In the genomic region with DNA sequence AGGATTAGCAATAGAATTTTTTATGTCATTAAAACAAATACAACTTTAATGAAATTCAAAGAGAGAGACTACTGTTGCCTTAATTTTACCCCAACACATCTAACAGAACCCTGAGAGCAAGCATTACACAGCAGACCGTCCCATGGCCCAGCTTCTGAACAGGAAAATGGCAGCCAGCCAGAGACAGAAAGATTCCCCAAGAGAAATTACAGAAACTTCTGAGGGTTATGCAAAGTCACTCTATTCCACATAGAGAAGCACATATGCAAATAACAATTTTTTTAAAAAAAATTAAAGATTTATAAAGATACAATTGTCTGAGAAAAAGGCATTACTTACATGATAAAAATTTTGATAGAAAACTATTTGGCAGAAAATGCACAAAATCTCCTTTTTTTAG, we compare ENCODE assay signal across 23 mouse cellular contexts. TPM values are rescaled to one million over a fixed set of nuclear protein-coding genes. Genes with fewer than 3 reads are reported as not detected.
A peak's percentile ranks its signal among the peaks of the same experiment; 100 is the strongest.
DNase-seq lines count a peak whose midpoint lies in the region; ATAC-seq and TF ChIP-seq lines count a peak whose summit lies in the region.
"Had no signal": no experiment of that assay in that cellular context is flagged by ENCODE, and none has a peak within 500 bp of the region (broad histone marks: within the 10 kb centered on the region; RNA-seq: fewer than 3 reads in every experiment).

No protein-coding gene starts in this region.

- no peak for TF ChIP-seq CTCF in gastrocnemius, adult 2 months (IDR thresholded peaks at IDR 0.05)
- TF ChIP-seq CTCF in lung, embryonic 14.5 days (IDR thresholded peaks at IDR 0.05; ENCODE audit: low read depth) = no peak

- H3K9ac ChIP-seq in heart, embryonic 12.5 days = no peak overlapping the region
- H3K9ac ChIP-seq in lung, embryonic 14.5 days = no peak overlapping the region
- H3K9ac ChIP-seq: embryonic facial prominence, embryonic 15.5 days; hindbrain, embryonic 14.5 days; intestine, embryonic 15.5 days had no signal

- no peak overlapping the region for H3K4me3 ChIP-seq in gastrocnemius, adult 2 months
- H3K4me3 ChIP-seq in heart, embryonic 12.5 days = no peak overlapping the region
- no peak overlapping the region for H3K4me3 ChIP-seq in lung, embryonic 14.5 days (ENCODE audit: low read depth, low read length)
- H3K4me3 ChIP-seq: embryonic facial prominence, embryonic 15.5 days; erythroblast, embryonic 14.5 days; forebrain, embryonic 10.5 days; hindbrain, embryonic 10.5 days; intestine, embryonic 15.5 days had no signal

- H3K27me3 ChIP-seq in heart, embryonic 12.5 days (replicated peaks) = no peaks in the 10 kb centered on the region
- no peaks in the 10 kb centered on the region for H3K27me3 ChIP-seq in lung, embryonic 14.5 days (ENCODE audit: insufficient read depth, low read length)
- H3K27me3 ChIP-seq: embryonic facial prominence, embryonic 15.5 days; intestine, embryonic 15.5 days had no signal

- H3K27ac ChIP-seq in gastrocnemius, adult 2 months = no peak overlapping the region
- H3K27ac ChIP-seq in heart, embryonic 12.5 days (ENCODE audit: poor library complexity, severe bottlenecking) = no peak overlapping the region
- H3K27ac ChIP-seq in lung, embryonic 14.5 days (ENCODE audit: low read depth) = no peak overlapping the region
- H3K27ac ChIP-seq: embryonic facial prominence, embryonic 15.5 days; forebrain, embryonic 10.5 days; hindbrain, embryonic 10.5 days; hindbrain, embryonic 14.5 days; intestine, embryonic 15.5 days had no signal

- peak; percentile 31 for DNase-seq in gastrocnemius, adult 2 months
- no peak for DNase-seq in gastrocnemius, postnatal 4 days (ENCODE audit: low spot score in 2 of 2)
- DNase-seq in heart, postnatal 10 days = peak; percentile 31 to 38
- peak; percentile 33 for DNase-seq in lung, embryonic 14.5 days
- no peak for DNase-seq in lung, postnatal 14 days
- DNase-seq in right cerebral cortex, postnatal 14 days = no peak
- DNase-seq: cerebellum, adult 11 months; cerebellum, adult 8-10 months; cerebellum, postnatal 14 days; embryo, embryonic 11 days; gastrocnemius, postnatal 36 days; kidney, adult 18-20 months had no signal

- H3K4me2 ChIP-seq in heart, embryonic 12.5 days = no peak overlapping the region
- H3K4me2 ChIP-seq in lung, embryonic 14.5 days = no peak overlapping the region
- H3K4me2 ChIP-seq: embryonic facial prominence, embryonic 15.5 days; hindbrain, embryonic 14.5 days; intestine, embryonic 15.5 days had no signal

- H3K9me3 ChIP-seq in heart, embryonic 12.5 days (replicated peaks) = no peaks in the 10 kb centered on the region
- no peaks in the 10 kb centered on the region for H3K9me3 ChIP-seq in lung, embryonic 14.5 days (ENCODE audit: low read depth, low read length)
- H3K9me3 ChIP-seq: embryonic facial prominence, embryonic 15.5 days; forebrain, embryonic 10.5 days; G1E; hindbrain, embryonic 10.5 days; intestine, embryonic 15.5 days had no signal

- 71% methylated on average over 1 of the region's 1 CpGs for WGBS in heart, embryonic 12.5 days
- 41% methylated on average over 1 of the region's 1 CpGs for WGBS in lung, embryonic 14.5 days

- H3K36me3 ChIP-seq in heart, embryonic 12.5 days = no peaks in the 10 kb centered on the region
- H3K36me3 ChIP-seq in lung, embryonic 14.5 days (ENCODE audit: insufficient read depth) = no peaks in the 10 kb centered on the region
- H3K36me3 ChIP-seq: embryonic facial prominence, embryonic 15.5 days; forebrain, embryonic 10.5 days; G1E; hindbrain, embryonic 10.5 days; intestine, embryonic 15.5 days had no signal

- no peak for ATAC-seq in heart, embryonic 12.5 days (ENCODE audit: insufficient number of reproducible peaks, low FRiP score)
- ATAC-seq in lung, embryonic 14.5 days (ENCODE audit: insufficient read depth) = no peak
- ATAC-seq: forebrain, embryonic 14.5 days; intestine, embryonic 15.5 days had no signal

- 0 out of 2 replicates have a peak, but pooled peaks cover 4% of the 10 kb centered on the region for H3K4me1 ChIP-seq in heart, embryonic 12.5 days (replicated peaks)
- no peaks in the 10 kb centered on the region for H3K4me1 ChIP-seq in lung, embryonic 14.5 days (ENCODE audit: insufficient read depth)
- H3K4me1 ChIP-seq: embryonic facial prominence, embryonic 15.5 days; forebrain, embryonic 10.5 days; intestine, embryonic 15.5 days had no signal

- intact Hi-C loops in gastrocnemius, adult 2 months (cut with DNase I) = no loop called here
- intact Hi-C loops in heart, postnatal 10 days (cut with DNase I) = no loop called here

RNA-seq across cellular contexts. Expression of a gene that starts 23.7 kb away (rescaled TPM):
- total RNA-seq in gastrocnemius, adult 2 months (2021) = not detected
- under 1 TPM; 0.10 to 0.13 TPM for total RNA-seq in gastrocnemius, postnatal 4 days (2021)
- not detected for total RNA-seq in heart, postnatal 10 days (2021)
- 0.06 TPM in 1 of 2 replicates, not detected in the other for polyA plus RNA-seq in heart, embryonic 12.5 days (2016; fragmentation: Nextera tagmentation; extraction: Ambion mirVana)
- polyA plus RNA-seq in lung, embryonic 14.5 days (2014; fragmentation: Nextera tagmentation; extraction: Ambion mirVana) = not detected in 2 replicates
- total RNA-seq: common myeloid progenitor, adult 5-6 weeks; G1E; gastrocnemius, postnatal 36 days had no signal
- polyA plus RNA-seq: erythroblast, embryonic 14.5 days; forebrain, embryonic 10.5 days; G1E; intestine, embryonic 15.5 days; kidney, embryonic 14.5 days had no signal

Comparison
In these comparisons a context has a peak if more than half of its experiments do, and no peak if none do; other contexts are left out.
1. DNase-seq: peak in gastrocnemius, adult 2 months (single experiment), heart, postnatal 10 days (2 of 2) and lung, embryonic 14.5 days (single experiment); none in gastrocnemius, postnatal 4 days (0 of 2), lung, postnatal 14 days (single experiment) and right cerebral cortex, postnatal 14 days (single experiment).